Mouse (Mus musculus) heart, postnatal 14 days (tissue): Measurements from ENCODE around the gene Ffar1. TPM values are rescaled to one million over a fixed set of nuclear protein-coding genes. Genes with fewer than 3 reads are reported as not detected.
A peak's percentile ranks its signal among the peaks of the same experiment; 100 is the strongest.

ENCODE experiments used
- DNase-seq, 2 experiments: peaks; one replicate each; pipeline ENCODE4 v3.0.0; 2021 to 2022
- intact Hi-C: fragments of 180-260 bp; cut with DNase I; formaldehyde crosslinking; loops from one replicate; pipeline ENCODE4 v1.15.1; 2025
- long read RNA-seq, 2 experiments: library from polyadenylated mRNA; stranded (forward); transcript quantifications; one replicate each; pipeline ENCODE4 v2.0.0; 2021
- total RNA-seq, 2 experiments: library from RNA; stranded (reverse); gene quantifications; 2 replicates each; pipeline ENCODE4 v1.2.3; 2021

The Ffar1 gene
- total RNA-seq, result not detected
- long read RNA-seq, experiment 1, result 0 reads
- long read RNA-seq, experiment 2, result 0 reads

DNA sequence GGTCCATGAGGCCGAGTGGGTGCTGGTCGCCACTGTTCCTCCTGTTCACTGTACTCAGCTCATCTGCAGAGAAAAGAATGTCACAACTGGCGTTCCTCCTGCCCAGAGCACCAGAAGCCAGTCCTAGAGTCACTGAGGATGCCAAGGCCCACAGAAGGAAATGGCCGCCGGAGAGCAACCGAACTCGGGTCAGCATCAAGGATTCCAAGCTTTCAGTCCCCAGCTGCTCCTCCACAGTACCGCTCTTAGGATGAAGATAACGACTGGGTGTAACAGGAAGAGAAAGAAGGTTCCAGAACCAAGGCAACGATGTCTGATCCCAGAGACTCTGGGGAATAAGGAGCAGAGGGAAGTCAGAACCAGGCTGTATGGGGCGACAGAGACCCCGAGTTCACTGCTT, at the start of gene Ffar1:
Gene Ffar1 (minus strand): TSS at position 101 of the 400 bp plus-strand sequence.
- intact Hi-C loops, result no loop called here
- no peak for DNase-seq

DNA sequence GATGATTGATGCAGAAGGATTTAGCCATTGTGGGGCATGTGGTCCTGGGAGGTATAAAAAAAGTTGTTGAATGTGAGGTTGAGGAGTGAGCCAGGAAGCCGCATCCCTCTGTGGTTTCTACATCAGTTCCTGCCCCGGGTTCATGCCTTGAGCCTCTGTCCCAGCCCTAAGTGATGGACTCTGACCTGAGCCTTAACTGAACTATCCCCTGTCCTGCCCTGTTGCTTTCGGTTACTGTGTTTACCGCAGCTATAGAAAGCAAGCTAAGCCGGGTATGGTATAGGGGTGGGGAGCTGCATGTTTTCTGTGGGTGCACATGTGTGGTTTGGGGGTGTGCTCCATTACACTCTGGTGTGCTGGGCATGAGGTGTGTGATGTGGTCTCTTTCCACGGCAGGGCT, 48.4 kb upstream of the Ffar1 start:
- no peak for DNase-seq
- intact Hi-C loops, result no loop called here

DNA sequence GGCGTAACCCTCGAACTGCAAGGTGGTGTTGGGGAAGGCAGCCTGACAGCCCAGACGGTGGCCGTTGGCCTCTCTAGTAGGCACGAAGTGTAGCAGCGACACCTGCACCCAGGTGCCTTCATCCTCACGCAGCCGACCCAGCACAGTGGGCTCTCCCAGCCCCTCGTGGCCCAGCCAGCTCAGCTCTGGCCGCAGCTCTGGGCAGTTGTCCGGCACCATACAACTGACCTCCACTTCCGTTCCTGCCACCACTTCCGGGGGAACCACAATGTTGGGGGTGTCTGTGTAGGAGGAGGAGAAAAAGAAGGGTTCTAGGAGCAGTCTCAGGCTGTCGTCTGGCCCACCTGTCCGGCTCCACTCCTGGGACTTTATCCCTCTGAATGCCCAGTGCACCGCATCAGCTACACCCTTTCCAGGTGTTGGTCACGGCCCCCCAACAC, 47.6 kb upstream of the Ffar1 start:
- intact Hi-C loops, result no loop called here
- DNase-seq, result no peak

DNA sequence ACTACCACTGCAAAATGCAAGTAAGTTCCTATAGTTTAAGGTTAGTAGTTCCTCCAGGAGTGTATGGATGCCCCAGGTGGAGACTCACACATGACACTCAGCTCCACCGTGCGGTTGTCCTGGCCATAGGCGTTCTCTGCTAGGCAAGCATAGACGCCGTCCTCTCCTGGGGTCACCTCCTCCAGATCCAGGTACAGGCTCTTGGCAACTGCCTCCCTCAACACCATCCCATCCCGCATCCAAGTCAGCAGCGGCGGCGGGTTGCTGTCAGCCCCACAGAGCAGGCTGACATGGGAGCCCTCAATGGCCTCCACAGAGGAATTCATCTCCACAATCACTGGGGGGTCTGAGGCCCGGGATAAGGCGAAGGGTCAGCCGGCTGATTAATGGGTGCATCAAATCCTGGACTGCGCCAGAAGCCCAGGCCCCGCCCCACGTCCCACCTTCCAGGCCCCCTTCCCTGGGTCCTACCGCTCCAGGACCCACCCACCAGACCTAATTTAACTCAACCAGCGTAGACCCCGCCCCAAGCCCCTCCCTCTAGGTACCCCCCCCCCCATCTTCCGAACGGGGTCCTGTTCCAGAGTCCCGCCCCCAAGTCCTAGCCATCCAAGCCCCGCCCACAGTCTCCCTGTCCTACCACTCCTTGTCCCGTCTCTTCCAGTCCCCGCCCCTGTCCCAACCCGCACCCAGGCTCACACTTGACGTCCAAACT, 47.1 kb upstream of the Ffar1 start:
- intact Hi-C loops, result no loop called here
- no peak for DNase-seq

DNA sequence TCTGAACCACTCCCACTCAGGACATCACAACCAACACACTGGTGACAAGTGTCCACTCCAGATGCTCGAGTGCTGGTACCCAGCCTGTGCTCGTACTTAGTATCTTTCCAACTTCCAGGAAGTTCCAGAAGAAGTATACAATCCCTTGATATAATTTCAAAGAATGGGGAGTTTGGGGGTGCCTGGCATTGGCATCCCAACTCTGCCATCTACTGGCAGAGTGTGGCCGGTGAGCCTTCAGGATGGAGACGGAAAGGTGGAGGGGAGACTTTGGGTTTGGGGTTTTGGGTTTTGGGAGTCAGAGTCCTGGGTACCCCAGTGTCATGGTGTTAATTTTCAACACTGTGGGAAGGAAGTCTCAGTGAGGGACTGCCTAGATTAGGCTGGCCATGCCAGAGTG, 42.7 kb upstream of the Ffar1 start:
- DNase-seq, result peak in 1 of 2 experiments; percentile 17
- intact Hi-C loops, result no loop called here

DNA sequence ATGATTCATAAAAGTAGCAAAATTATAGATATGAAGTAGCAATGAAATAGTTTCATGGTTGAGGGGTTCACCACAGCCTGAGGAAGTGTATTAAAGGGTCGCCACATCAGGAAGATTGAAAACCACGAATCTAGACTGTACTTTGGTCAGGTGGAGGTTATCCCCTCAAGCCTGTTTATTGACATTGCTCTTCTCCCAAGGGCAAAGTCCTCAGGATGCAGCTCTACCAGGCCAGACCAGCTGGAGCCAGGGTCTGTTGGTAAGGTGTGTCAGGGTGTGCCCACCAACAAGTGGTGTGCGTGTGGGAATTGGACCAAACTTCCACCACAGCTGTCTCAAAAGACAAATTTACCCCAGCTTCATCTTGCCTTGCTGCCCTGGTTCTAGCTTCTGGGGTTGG, 33.9 kb upstream of the Ffar1 start:
- DNase-seq, result no peak
- intact Hi-C loops, result no loop called here

DNA sequence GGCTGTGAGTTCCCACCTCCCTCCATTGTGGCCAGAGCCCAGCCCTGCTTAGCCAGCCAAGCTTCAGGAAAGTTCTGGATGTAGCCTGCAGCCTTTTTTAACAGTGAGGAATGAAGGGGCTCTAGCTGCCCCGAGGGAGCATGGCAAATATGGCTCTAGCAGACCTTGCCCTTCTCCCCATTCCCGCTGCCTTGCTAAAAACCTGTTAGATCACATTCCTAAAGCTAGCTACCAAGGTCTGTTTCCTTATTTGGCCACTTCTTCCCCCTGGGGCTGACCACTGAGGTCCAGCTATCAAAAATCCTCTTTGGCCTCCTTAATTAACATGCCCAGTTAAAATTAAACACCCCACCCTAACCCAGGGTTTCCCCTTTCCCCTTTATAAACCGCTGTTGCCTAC, 31.2 kb upstream of the Ffar1 start:
- DNase-seq, result no peak
- intact Hi-C loops, result no loop called here

DNA sequence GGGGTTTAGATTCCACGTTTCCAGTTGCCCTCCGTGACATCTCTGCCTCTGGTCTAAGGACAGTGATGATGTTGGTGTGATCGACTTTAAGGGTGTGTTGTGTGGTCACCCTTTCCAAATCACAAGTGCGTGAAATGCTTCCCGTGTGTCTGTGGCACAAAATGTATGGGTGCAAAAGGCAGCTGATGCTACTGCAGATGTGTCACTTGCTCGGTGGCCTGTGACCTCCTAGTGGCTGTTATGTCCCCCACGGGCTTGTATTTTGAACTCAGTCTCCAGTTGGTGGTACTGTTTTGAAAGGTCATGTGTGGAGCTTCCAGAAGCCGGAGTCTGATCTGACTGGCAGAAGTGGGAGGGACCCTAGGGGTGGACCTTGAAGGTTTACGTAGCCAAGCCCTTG, 30.4 kb upstream of the Ffar1 start:
- intact Hi-C loops, result no loop called here
- no peak for DNase-seq

DNA sequence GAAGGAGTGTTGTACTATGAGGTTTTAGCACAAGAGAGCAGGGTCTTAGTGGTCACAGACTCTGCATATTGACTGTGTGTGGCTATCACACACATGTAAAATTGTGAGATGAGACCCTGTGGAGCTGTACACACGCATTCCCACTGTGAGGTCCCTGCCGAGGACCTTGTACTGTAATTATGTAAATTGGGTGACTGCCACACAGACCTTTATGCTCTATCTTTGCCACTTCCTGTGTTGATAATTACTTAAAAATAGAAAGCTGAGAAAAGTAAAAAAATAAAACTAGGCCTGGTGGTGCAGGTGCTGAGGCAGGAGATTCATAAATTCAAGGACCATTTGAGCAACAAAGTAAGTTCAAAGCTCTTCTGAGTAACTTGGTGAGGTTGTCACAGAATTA, 29.3 kb upstream of the Ffar1 start:
- intact Hi-C loops, result no loop called here
- DNase-seq, result no peak

DNA sequence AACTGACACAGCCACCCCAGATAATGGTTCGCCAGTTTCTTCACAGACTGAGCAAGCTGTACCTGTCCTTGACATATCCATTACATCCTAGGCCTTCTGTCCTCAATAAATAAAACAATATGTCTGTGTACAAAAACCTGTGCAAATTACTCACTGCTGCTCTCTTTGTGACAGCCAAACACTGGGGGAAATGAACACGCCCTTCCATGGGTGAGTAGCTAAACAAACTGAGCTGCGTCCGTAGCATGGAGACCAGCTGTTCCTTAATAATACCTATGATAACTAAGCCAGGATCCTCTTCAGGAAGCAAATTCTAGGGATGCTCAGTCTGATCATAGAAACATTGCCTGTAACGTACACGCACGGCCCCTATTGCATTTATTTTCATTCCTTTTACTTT, 27.4 kb upstream of the Ffar1 start:
- intact Hi-C loops, result no loop called here
- DNase-seq, result no peak

DNA sequence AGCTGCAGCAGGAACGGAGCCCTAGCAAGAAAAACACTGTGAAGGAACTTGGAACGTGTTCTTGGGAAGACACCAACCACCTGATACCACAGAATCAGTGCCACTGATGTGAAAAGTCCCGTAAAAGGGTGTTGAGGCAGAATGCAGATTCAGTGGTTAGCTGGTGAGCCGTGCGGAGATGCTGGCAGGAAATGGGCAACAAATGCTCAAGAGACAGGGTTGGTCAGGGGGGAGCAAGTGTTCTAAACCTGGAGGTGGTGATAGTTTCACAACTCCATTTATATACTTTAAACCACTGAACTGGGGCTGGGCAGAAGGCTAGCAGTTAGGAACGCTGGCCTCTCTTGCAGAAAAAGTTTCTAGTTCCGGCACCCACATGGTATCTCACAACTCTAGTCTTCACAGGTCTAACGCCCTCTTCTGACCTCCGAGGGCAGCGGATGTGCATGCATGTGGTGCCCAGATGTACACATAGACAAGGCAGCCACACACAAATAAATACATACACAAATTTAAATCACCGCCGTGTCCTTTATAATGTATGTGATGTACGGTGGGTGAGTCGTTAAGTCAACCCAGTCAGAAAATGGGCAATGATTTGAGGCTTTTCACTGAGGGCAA, 26.3 kb upstream of the Ffar1 start:
- no peak for DNase-seq
- intact Hi-C loops, result no loop called here

DNA sequence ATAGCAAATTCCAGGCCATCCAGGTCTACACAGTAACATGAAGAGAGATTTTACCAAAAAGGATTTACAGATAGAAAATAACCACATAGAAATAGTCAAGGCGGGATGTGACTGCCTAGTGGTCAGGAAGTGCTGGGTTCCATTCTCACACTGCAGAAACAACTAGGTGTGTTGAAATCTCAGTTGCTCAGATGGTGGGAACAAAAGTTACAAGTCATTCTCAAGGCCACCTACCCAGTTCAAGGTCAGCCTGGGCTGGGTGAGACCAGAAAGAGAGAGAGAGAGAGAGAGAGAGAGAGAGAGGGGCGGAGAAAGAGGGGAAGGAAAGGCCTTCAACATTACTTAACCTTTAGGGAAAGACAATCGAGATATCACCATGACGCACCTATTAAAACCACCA, 25.5 kb upstream of the Ffar1 start:
- intact Hi-C loops, result no loop called here
- no peak for DNase-seq

DNA sequence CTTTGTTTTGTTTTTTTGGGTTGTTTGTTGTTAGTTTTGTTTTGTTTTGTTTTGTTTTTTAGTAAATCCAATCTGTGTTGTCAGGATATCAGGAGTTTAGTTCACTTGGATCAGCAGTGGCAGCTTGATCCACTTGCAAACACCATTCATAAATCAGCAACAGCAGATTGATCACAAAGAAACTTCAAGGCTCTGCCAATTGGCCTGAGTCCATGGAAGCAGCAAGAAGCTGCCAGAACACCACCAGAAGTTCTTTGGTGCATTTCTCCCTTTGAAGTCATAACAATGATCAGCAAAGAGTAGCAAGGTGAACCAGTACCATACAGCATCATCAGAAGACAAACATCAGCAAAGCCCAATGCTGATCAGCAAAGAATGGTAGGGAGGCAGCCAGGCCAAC, 22.7 kb upstream of the Ffar1 start:
- intact Hi-C loops, result no loop called here
- DNase-seq, result no peak

DNA sequence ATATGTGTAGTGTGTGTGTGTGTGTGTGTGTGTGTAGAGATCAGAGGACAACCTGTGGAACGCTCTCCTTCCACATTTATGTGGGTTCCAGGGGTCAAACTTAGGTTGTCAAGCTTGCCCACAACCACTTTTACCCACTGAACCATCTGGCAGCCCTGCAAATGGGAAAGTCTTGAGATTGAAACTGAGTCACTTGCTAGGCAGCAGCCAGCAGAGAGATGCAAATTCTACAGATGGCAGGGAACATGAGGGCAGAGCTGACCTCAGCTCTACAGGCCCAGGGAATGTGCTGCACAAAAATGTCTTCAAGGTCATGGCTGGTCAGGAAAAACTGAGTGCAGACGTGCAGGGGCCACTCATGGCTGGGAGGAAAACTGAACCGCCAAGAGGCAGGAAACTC, 20.0 kb upstream of the Ffar1 start:
- DNase-seq, result no peak

DNA sequence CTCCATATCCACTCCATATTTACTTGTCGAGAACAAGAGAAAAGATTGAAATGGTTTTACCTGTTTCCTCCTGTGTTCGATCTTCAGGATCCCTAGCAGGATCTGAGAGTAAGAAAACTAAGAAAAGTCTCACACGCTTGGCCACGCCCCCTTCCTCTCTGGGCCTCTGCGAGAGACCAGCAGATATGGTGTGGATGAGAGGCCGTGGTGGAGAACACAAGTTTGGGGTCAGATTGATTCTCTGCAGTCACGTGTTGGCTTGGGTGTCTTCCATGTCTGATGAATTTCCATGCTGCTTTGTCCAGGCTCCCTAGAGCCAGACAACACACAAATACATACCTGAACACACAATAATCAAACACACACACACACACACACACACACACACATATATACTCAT, 18.8 kb upstream of the Ffar1 start, which contains the start of gene Cd22:
Gene Cd22 (minus strand): TSS at position 167 of the 400 bp plus-strand sequence.
- DNase-seq, result no peak
- intact Hi-C loops, result no loop called here

More for the DNA sequence above, 20.0 kb upstream of the Ffar1 start:
- intact Hi-C loops, result no loop called here

DNA sequence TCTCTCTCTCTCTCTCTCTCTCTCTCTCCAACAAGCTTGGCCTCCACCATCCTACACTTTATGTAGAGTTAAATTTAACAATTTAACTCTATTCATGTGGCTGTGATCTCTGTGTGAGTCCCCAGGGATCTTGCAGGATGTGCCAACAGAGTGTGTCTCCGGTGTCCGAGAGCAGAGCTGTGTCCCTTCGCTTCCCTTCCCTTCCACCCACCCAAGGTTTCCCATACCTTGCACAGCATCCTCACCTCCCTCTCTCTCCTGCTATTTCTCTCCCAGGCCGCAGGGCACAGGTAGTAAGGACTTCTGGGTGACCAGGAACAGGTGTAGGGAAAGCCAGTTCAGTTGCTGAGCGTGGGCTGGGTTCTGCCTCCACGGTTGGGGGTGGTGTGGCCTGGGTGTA, 17.6 kb upstream of the Ffar1 start:
- intact Hi-C loops, result loop anchor here (10.0 kb wide), 1 partner anchor 196 kb away; the partner anchor contains the start of gene Fxyd3
- DNase-seq, result no peak

DNA sequence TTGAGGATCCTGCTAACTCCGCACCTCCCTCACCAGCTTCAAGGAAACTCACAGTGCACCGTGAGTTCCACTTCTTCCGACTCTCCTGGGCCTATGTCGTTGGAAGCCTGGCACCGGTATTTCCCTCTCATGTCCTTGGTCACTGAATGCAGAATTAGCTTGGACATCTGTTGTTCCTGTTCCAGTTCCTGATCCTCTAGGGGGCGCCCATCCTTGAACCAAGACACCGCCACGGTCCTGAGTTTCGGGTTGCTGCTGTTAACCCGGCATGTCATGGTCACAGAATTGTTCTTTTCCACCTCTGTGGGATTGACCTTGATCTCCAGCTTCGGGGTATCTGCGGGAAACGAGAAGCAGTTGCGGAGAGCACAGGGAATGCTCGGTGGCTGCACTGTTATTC, 11.7 kb upstream of the Ffar1 start:
- peak; percentile 72 to 84 for DNase-seq
- intact Hi-C loops, result loop anchor here (2.0 to 10.0 kb wide), 2 partner anchors 100 to 202 kb away; partner anchors contain the start of genes Fam187b, Fxyd3 and Lsr

DNA sequence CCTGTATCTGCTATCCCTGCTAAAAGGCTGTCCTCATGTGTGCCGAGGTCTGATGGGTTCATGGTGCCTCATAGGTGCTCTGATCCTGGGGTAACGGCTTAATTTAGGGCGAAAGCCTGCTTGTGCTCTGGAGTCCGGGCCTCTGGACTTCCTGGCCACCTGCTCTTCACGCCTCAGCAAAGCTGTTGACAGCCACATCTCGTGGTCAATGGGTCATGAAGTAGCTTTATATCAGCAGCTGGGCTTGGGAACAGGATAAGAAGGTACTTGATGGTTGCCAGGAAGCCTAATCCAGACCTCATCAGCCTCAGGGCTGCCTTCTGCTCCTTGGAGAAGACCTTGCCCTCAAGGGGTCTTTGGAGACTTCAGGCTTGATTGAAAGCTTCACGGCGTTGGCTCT, 2.0 kb upstream of the Ffar1 start:
- no peak for DNase-seq
- intact Hi-C loops, result no loop called here

DNA sequence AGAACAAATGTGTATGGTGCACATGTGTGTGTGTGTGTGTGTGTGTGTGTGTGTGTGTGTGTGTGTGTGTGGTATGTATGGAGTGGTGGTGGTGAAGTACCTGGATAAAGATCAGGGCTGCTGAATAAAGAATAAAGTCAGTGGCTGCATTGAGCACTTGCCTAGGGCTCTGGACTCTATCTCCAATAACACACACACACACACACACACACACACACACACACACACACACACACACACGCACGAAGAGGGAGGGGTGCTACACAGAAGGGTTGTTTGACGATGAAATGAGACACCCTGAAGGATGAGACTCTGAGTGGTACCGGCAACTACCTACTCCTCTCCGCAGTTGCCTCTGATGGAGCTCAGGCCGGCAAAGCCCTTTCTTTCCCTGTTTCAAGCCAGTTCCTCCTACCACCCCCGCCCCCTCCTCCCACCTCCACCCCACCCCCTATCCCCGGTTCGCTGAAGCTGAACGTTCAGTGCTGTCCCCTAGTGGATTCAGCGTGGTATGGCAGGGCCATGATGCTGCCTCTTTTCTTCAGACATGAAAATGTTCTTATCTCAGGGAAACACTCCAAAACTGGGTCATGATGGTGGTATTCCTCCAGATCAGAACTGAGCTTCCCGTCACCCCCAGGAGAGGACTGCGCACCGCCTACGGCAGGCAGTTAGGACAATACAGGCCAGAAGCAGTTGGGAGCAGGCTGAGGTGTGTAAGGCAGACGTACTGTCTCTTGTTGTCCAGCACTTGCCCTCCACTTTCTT, 1.5 kb downstream of the Ffar1 start:
- intact Hi-C loops, result loop anchor here (2.0 to 10.0 kb wide), 3 partner anchors 125 to 271 kb away; partner anchors contain the start of gene Kmt2b
- peak; percentile 26 to 59 for DNase-seq

DNA sequence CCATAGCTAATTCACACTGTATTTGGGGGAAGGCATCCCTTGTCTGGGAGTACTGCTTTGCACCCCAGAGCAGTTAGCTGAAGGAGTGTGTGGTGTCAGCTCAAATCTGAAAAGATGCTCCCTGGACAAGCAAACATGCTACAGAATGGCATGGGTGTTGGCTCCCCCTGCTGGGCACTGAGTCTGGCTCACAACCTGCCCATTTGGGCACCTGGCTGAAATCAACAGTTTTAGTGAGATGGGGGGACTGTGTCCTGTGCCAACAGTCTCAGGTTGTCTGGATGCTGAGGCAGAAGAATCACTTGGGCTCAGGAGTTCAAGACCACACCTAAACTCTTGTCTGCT, 2.1 kb downstream of the Ffar1 start:
- intact Hi-C loops, result loop anchor here (2.0 to 10.0 kb wide), 3 partner anchors 124 to 270 kb away; partner anchors contain the start of gene Kmt2b
- peak; percentile 66 to 80 for DNase-seq

DNA sequence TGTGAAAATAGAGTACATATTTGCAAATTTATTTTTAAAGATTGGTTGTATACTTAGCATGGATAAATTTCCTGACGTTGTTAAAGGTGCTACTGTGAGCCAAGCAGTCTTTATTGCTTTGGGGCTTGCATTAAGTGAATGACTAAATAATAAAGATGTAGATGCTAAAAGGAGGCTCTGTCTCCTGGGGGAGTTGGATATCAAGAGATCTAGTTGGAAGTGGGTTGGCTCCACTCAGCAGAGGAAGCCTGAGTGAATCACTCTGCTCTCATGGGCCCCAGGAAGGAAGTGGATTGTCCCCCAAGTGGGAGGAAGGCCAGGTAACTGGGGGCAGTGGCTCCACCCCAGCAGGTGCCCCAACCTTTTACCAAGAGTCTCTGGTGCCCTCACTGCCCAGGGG, 3.6 kb downstream of the Ffar1 start:
- no peak for DNase-seq
- intact Hi-C loops, result loop anchor here (2.0 to 10.0 kb wide), 4 partner anchors 51 to 269 kb away; partner anchors contain the start of gene Kmt2b
